Mouse (Mus musculus) stomach, embryonic 14.5 days (tissue): Measurements from ENCODE around the gene H2-Ob. TPM values are rescaled to one million over a fixed set of nuclear protein-coding genes. Genes with fewer than 3 reads are reported as not detected.

Experiments
- ATAC-seq: fragments of 200-750 bp; cut with Nextera tagmentation; 2 replicates; pipeline ENCODE4 v1.8.0; 2017; ENCODE audit warnings: low read depth, moderate TSS enrichment; ENCODE audit not compliant: insufficient number of reproducible peaks, insufficient read depth, low FRiP score
- H3K27ac ChIP-seq: fragments of 300-500 bp; sonication (generic); 2 replicates; pipeline ENCODE4 v1.5.1; 2014; ENCODE audit warnings: mild to moderate bottlenecking, low read length, moderate library complexity, mixed read lengths
- H3K27me3 ChIP-seq: fragments of 300-500 bp; sonication (generic); 2 replicates; pipeline ENCODE4 v1.6.1; 2014; ENCODE audit warnings: low read length, control low read depth, mixed read lengths; ENCODE audit not compliant: control insufficient read depth, insufficient read depth
- H3K36me3 ChIP-seq: fragments of 300-500 bp; sonication (generic); 2 replicates; pipeline ENCODE4 v1.6.1; 2014; ENCODE audit warnings: mild to moderate bottlenecking, control low read depth, low read length, moderate library complexity, mixed read lengths; ENCODE audit not compliant: control insufficient read depth, insufficient read depth
- H3K4me1 ChIP-seq: fragments of 300-500 bp; sonication (generic); 2 replicates; pipeline ENCODE4 v1.6.1; 2014; ENCODE audit warnings: low read length, control low read depth, mixed read lengths; ENCODE audit not compliant: control insufficient read depth, insufficient read depth
- H3K4me2 ChIP-seq: fragments of 300-500 bp; sonication (generic); replicated peaks from 2 replicates; pipeline ENCODE4 v1.6.1; 2014; ENCODE audit warnings: low read depth, low read length, control low read depth
- H3K4me3 ChIP-seq: fragments of 300-500 bp; sonication (generic); 2 replicates; pipeline ENCODE4 v1.5.1; 2014; ENCODE audit warnings: low read depth, low read length, control low read depth
- H3K9ac ChIP-seq: fragments of 300-500 bp; sonication (generic); replicated peaks from 2 replicates; pipeline ENCODE4 v1.6.1; 2014; ENCODE audit warnings: low read depth, mild to moderate bottlenecking, control low read depth, low read length, moderate library complexity, mixed read lengths
- H3K9me3 ChIP-seq: fragments of 300-500 bp; sonication (generic); 2 replicates; pipeline ENCODE4 v1.6.1; 2016; ENCODE audit warnings: low read depth, low read length, control low read depth; ENCODE audit not compliant: control insufficient read depth
- WGBS: fragments of 180-500 bp; shearing (Covaris S2); extraction: QIAGEN DNeasy Blood & Tissue Kit; methylation state at CpG from one replicate; pipeline ENCODE4 v1.1.7; 2014; 5-methylcytosine and 5-hydroxymethylcytosine counted together
- polyA plus RNA-seq: library from polyadenylated mRNA; unstranded; fragments of >200 nt; fragmentation: Nextera tagmentation; extraction: Ambion mirVana; gene quantifications from 2 replicates; pipeline ENCODE4 v1.2.1, GENCODE M21; 2014

H2-Ob gene
- polyA plus RNA-seq, 1 experiment from 2014 or later = 0.54 TPM

DNA sequence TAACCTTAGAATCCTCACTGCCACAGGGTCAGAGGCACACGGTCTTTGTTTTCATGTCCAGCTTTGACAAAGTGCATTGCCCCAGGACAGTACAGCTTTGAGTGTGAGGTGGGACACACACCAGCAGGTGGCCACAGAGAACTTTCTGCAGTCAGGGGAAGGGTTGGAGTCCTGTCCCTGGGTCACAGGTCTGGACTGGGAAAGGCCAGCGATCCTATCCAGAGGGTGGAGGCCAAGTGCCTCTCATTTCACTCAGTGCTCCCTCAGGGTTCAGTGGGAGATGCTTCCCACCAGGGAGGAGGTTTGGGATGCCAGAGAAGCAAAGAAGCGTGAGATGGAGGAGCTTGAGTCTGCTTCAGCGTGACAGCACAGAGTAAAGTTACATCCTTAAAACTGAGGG, 13.0 kb downstream of the H2-Ob start:
- Histone ChIP-seq H3K4me2 (no peak overlapping the region), H3K27ac (no peak overlapping the region), H3K9ac (no peak overlapping the region), H3K4me1 (no peaks in the 10 kb centered on the region), H3K4me3 (no peak overlapping the region), H3K9me3 (no peaks in the 10 kb centered on the region), H3K27me3 (no peaks in the 10 kb centered on the region), H3K36me3 (no peaks in the 10 kb centered on the region)
- WGBS = 46% methylated on average over 4 of the region's 4 CpGs
- ATAC-seq = no peak

DNA sequence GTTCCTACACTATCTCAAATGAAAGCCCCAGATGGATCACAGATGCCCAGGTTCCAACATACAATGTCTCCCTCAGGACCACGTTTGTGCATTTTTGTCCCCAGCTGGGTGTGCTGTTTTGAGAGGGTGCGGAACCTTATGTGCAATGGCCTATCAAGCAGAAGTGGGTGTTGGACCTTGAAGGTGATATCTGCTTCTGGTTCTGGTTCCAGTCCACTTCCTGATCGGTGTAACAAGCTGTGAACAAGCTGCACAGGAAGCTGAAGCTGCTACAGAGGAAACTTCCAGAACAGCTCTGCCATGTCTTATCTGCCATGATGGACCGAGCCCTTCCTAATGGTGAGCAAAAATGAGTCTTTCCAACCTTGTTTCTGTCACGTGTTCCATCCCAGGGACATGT, 17.8 kb downstream of the H2-Ob start:
- no peak overlapping the region for H3K27ac ChIP-seq
- 74% methylated on average over 5 of the region's 5 CpGs for WGBS
- ATAC-seq = no peak
- no peak overlapping the region for H3K9ac ChIP-seq
- no peaks in the 10 kb centered on the region for H3K9me3 ChIP-seq
- H3K4me2 ChIP-seq = no peak overlapping the region
- H3K4me3 ChIP-seq = no peak overlapping the region
- H3K27me3 ChIP-seq = no peaks in the 10 kb centered on the region
- no peaks in the 10 kb centered on the region for H3K36me3 ChIP-seq
- 0 out of 2 replicates have a peak, but pooled peaks cover 3% of the 10 kb centered on the region for H3K4me1 ChIP-seq

DNA sequence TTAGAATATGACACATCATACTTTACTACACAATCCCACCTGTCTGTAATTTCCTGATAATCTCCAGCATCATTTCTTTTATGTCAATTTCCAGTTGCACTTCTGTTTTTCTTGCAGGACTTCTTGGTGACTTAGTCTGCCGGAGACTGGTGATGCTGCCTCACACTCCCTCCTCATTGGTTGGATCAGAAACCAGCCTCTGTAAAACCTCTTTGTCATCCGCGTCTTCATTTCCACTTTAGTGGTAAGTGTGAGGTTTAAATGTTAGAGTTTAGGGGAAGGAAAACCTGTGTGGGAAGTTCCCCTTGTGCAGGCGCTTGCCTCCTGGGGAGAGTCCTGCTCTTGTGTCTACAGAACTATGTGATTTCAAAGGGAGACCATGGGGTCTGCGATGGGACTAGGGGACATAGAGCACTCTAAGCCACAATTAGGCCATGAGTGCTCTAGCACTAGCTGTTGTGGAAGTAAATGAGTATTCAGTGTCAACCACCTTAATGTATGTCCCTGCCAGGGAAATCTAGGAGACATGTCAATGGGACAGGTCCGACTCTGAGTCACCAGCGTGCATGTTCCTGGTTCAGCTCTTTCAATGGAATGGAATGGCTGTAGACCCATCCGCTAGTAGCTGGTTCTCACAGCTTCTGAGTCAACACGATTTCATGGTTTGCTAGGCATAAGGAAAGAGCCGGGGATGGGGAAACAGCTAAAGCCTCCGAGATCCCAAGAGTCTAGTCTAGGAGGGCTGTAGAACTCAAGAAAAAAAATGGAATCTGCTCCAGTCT, 19.1 kb downstream of the H2-Ob start, which contains the start of gene H2-Ab1:
H2-Ab1 (plus strand) TSS at position 96 of the 782 bp plus-strand sequence.
- Histone ChIP-seq H3K27me3 (no peaks in the 10 kb centered on the region; the same call in 1 of the 2 replicates), H3K4me2 (no peak within 1 kb of the TSS), H3K36me3 (no peaks in the 10 kb centered on the region), H3K4me1 (0 out of 2 replicates have a peak, but pooled peaks cover 3% of the 10 kb centered on the region), H3K27ac (no peak within 1 kb of the TSS), H3K9me3 (no peaks in the 10 kb centered on the region), H3K9ac (no peak within 1 kb of the TSS), H3K4me3 (no peak within 1 kb of the TSS)
- no peak for ATAC-seq
- WGBS = 67% methylated on average over 11 of the region's 11 CpGs

DNA sequence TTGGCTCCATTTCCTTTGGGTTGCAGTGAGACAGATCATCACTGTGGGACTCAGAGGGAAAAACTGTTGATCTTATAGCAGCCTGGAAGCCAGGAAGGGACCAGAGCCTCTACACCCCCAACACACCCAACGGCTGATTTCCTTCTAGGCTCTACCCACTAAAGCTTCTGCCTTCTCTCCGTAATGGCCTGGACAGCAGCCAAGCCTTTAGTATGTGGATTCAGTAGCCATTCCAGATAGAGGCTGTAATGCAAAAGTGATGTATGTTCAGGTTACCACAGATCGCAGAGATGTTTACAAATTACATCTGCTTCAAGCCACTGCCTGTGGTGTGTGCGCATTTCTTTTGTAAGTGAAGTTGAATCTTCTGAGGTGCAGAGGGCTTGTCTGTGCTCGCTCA, 21.8 kb downstream of the H2-Ob start:
- Histone ChIP-seq H3K9me3 (no peaks in the 10 kb centered on the region), H3K4me1 (0 out of 2 replicates have a peak, but pooled peaks cover 10% of the 10 kb centered on the region), H3K9ac (no peak overlapping the region), H3K27me3 (peaks cover 11% of the 10 kb centered on the region), H3K4me2 (no peak overlapping the region), H3K36me3 (no peaks in the 10 kb centered on the region), H3K4me3 (no peak overlapping the region), H3K27ac (no peak overlapping the region)
- no peak for ATAC-seq
- 31% methylated on average over 5 of the region's 5 CpGs for WGBS

DNA sequence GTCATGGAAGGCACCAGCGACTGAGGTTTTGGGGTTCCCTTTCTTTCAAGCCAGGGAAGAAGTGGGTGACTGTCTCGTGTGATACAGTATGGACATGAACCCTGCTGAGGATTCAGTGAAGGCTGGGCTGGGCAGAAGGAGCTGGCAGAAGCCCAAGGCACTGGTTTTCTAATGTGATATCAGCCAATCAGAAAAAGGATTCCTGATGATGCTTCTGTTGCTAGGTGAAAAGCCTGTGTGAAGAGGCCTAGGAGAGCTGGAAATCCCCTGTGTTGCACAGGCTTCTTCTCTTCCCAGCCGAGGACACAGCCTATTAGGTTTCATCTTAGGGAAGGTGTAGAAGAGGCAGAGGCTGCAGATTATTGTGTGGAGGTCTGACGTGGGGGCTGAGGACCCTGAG, 22.8 kb downstream of the H2-Ob start:
- peak; percentile 37; the same call in 1 of the 2 replicates for ATAC-seq
- Histone ChIP-seq H3K27ac (no peak overlapping the region), H3K4me1 (0 out of 2 replicates have a peak, but pooled peaks cover 10% of the 10 kb centered on the region), H3K4me3 (no peak overlapping the region), H3K4me2 (no peak overlapping the region), H3K9ac (no peak overlapping the region), H3K9me3 (no peaks in the 10 kb centered on the region), H3K36me3 (no peaks in the 10 kb centered on the region), H3K27me3 (peaks cover 12% of the 10 kb centered on the region)
- 21% methylated on average over 4 of the region's 4 CpGs for WGBS

DNA sequence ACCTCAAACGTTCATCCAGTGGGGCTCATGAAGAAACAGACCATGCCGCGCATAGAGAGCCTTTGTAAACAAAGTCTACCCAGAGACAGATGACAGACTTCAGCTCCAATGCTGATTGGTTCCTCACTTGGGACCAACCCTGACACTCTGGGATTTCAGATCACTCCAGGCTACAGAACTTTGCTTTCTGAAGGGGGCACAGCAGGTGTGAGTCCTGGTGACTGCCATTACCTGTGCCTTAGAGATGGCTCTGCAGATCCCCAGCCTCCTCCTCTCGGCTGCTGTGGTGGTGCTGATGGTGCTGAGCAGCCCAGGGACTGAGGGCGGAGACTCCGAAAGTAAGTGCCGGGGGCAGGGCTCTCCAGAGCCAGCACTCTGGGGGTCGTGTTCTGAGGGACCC, 24.4 kb downstream of the H2-Ob start:
- Histone ChIP-seq H3K9ac (no peak overlapping the region), H3K9me3 (no peaks in the 10 kb centered on the region), H3K4me2 (peak overlapping the region; percentile 87), H3K36me3 (no peaks in the 10 kb centered on the region), H3K27me3 (peaks cover 12% of the 10 kb centered on the region), H3K4me1 (0 out of 2 replicates have a peak, but pooled peaks cover 10% of the 10 kb centered on the region), H3K4me3 (peak overlapping the region; percentile 37), H3K27ac (no peak overlapping the region)
- WGBS = under 1% methylated on average over 8 of the region's 8 CpGs
- ATAC-seq = peak; percentile 83

DNA sequence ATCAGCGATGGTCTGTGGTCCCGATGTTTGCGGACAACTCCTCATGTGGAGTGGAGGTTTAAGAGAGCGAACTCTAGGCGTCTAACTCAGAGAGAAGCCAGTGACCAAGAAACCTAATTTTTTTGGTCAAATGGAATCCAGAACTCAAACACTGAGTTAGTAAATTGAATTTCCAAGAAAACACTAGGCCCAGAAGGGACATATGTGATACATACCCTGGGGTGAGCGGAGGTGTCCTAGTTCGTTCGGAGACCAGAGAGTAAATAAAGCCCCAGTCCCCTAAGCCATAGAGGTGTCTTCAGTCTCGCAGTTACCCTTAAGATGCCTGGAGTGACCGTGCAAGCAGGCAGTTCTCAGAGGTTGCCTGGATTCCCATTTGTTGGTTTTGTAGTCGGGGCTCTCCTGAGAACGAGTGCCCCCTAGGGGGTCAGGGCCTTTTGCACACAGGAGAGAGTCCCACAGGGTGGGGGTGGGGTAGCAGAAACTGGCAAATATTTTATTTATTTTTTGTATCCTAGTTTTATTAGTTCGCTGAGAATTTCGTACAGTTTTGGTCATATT, 25.2 kb downstream of the H2-Ob start:
- 7% methylated on average over 14 of the region's 14 CpGs for WGBS
- ATAC-seq = no peak
- no peaks in the 10 kb centered on the region for H3K9me3 ChIP-seq
- H3K4me2 ChIP-seq = peak overlapping the region; percentile 87
- H3K4me1 ChIP-seq = 0 out of 2 replicates have a peak, but pooled peaks cover 10% of the 10 kb centered on the region
- no peak overlapping the region for H3K9ac ChIP-seq
- H3K36me3 ChIP-seq = no peaks in the 10 kb centered on the region
- peak overlapping the region; percentile 41 for H3K4me3 ChIP-seq
- H3K27ac ChIP-seq = no peak overlapping the region
- peaks cover 12% of the 10 kb centered on the region for H3K27me3 ChIP-seq

DNA sequence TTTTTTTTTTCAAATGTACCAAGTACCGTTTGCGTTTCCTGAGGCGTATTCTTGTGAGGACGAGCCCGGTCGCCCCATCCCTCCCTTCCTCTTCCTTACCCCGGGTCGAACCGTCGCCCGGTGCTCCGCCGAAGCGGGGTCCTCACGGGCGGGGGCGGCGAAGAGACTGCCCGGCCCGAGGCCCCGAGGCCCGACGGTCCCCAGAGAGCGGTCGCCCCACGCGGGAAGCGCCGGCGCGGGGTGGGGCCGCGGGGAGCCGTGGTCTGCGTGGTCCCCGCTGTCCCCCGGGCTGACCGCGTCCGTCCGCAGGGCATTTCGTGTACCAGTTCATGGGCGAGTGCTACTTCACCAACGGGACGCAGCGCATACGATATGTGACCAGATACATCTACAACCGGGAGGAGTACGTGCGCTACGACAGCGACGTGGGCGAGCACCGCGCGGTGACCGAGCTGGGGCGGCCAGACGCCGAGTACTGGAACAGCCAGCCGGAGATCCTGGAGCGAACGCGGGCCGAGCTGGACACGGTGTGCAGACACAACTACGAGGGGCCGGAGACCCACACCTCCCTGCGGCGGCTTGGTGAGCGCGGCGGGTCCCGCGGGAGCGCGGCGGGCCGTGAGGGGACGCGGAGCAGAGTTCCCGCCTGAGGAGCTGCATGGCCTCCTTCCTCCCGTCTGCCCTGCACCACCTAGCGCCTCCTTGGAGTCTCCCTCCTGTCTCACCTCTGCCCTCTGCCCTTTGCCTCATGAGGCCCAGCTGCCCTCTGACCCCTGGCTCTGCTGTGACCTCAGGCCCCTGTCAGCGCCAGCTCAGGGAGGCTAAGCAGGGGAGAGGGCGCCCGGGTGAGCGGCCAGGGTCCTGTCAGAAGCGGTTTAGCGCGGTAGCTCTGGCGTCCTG, 26.0 kb downstream of the H2-Ob start:
- 1% methylated on average over 78 of the region's 93 CpGs for whole genome bisulfite sequencing
- ATAC-seq = peak; percentile 40; the same call in 1 of the 2 replicates

More for the DNA sequence above, 26.0 kb downstream of the H2-Ob start:
- Histone ChIP-seq H3K4me2 (peak overlapping the region; percentile 87), H3K27me3 (peaks cover 12% of the 10 kb centered on the region), H3K9me3 (no peaks in the 10 kb centered on the region), H3K4me1 (0 out of 2 replicates have a peak, but pooled peaks cover 10% of the 10 kb centered on the region), H3K27ac (no peak overlapping the region), H3K4me3 (peak overlapping the region; percentile 41), H3K9ac (0 out of 2 replicates have a peak overlapping the region, but pooled peaks have one; percentile 21), H3K36me3 (no peaks in the 10 kb centered on the region)
